Mouse (Mus musculus): ENCODE data around the gene Mab21l1. TPM values are rescaled to one million over a fixed set of nuclear protein-coding genes. Genes with fewer than 3 reads are reported as not detected.

The Mab21l1 gene
- polyA plus RNA-seq, 1 experiment from 2014 or later = 85.1 TPM

- H3K36me3 ChIP-seq = no peaks in the 10 kb centered on the region
- no peaks in the 10 kb centered on the region for H3K27me3 ChIP-seq (replicated peaks)
- 24% methylated on average over 11 of the region's 11 CpGs for WGBS
- H3K9me3 ChIP-seq (replicated peaks) = no peaks in the 10 kb centered on the region
- no peak overlapping the region for H3K4me3 ChIP-seq (replicated peaks)
- no peak overlapping the region for H3K4me2 ChIP-seq
- peak; percentile 42; the same call in 1 of the 2 replicates for ATAC-seq (ENCODE audit: low FRiP score)
- H3K9ac ChIP-seq (replicated peaks) = no peak overlapping the region
- H3K4me1 ChIP-seq = peaks cover 28% of the 10 kb centered on the region
- peak overlapping the region; percentile 37; the same call in 1 of the 2 replicates for H3K27ac ChIP-seq (replicated peaks)
Measured at GRCm38 (mm10) chr3:55755805-55756601, 26.3 kb upstream of the Mab21l1 start.

DNA sequence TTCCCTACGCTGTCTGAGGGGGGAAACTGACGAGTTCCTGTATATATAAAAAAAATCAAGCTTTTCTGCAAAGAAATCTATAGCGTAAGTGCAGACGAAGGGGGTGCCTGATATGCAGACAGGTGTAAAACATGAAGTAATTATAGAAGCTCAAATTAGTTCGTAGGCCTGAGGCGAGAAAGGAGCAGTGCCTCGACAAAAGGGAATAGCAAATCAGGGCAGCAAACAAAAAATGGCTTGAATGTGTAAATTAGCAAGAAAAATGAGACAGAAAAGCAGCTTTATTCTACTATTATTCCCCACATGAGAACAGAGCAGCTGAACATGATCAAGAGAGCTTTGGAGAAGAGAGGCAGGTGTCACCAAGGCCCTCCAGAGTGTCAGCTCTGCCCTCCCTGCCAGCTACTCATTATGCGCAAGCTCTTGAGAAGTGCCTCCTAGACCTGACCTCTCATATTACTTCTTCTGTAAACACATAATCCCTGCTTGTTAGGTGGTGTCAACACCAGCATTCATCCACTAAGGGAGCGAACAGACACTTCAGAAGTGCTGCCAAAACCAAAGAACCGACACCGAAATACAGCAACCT lies 25.6 kb upstream of the Mab21l1 start:
- 0 out of 2 replicates have a peak, but pooled peaks have one; percentile 20 for ATAC-seq (ENCODE audit: low FRiP score)
- peak overlapping the region; percentile 37; the same call in 1 of the 2 replicates for H3K27ac ChIP-seq (replicated peaks)
- H3K9me3 ChIP-seq (replicated peaks) = no peaks in the 10 kb centered on the region
- no peak overlapping the region for H3K4me2 ChIP-seq
- peak overlapping the region; percentile 26; the same call in 1 of the 2 replicates for H3K9ac ChIP-seq (replicated peaks)
- H3K27me3 ChIP-seq (replicated peaks) = no peaks in the 10 kb centered on the region
- H3K4me3 ChIP-seq (replicated peaks) = no peak overlapping the region
- H3K36me3 ChIP-seq = no peaks in the 10 kb centered on the region
- WGBS = 52% methylated on average over 11 of the region's 11 CpGs
- peaks cover 21% of the 10 kb centered on the region for H3K4me1 ChIP-seq

- Histone ChIP-seq H3K4me3 (replicated peaks) (no peak overlapping the region), H3K9ac (replicated peaks) (no peak overlapping the region), H3K27ac (replicated peaks) (no peak overlapping the region), H3K4me2 (no peak overlapping the region), H3K27me3 (replicated peaks) (no peaks in the 10 kb centered on the region), H3K4me1 (peaks cover 21% of the 10 kb centered on the region), H3K36me3 (no peaks in the 10 kb centered on the region), H3K9me3 (replicated peaks) (no peaks in the 10 kb centered on the region)
- ATAC-seq (ENCODE audit: low FRiP score) = no peak
- WGBS = 58% methylated on average over 8 of the region's 8 CpGs
Measured at GRCm38 (mm10) chr3:55758297-55758696, 24.0 kb upstream of the Mab21l1 start.

DNA sequence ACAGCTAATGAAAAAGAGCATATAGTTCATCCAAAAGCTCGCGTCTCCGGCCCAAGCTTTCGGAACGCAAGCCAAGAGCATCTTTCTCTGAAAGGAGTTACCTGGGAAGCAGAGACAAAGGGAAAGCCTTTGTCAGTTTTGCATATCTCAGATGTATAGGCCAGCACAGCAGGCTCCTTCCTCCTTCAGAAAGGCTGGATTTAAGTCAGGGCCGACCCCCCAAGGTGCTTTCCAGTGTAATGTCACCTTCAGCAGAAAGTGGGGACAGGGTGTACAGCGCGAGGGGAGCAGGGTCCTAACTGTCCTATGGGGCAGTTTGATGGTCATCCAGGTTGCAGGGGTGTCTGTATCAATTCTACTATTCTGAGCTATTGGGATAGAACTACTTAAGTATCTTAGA lies 18.7 kb upstream of the Mab21l1 start:
- H3K36me3 ChIP-seq = no peaks in the 10 kb centered on the region
- no peak for ATAC-seq (ENCODE audit: low FRiP score)
- WGBS = 44% methylated on average over 8 of the region's 8 CpGs
- no peak overlapping the region for H3K4me2 ChIP-seq
- H3K9me3 ChIP-seq (replicated peaks) = no peaks in the 10 kb centered on the region
- no peaks in the 10 kb centered on the region for H3K27me3 ChIP-seq (replicated peaks)
- no peak overlapping the region for H3K4me3 ChIP-seq (replicated peaks)
- H3K9ac ChIP-seq (replicated peaks) = no peak overlapping the region
- no peaks in the 10 kb centered on the region for H3K4me1 ChIP-seq
- H3K27ac ChIP-seq (replicated peaks) = no peak overlapping the region

- 0 out of 2 replicates have a peak, but pooled peaks cover 3% of the 10 kb centered on the region for H3K4me1 ChIP-seq
- H3K27me3 ChIP-seq (replicated peaks) = no peaks in the 10 kb centered on the region
- H3K36me3 ChIP-seq = no peaks in the 10 kb centered on the region
- H3K9me3 ChIP-seq (replicated peaks) = no peaks in the 10 kb centered on the region
- ATAC-seq (ENCODE audit: low FRiP score) = no peak
- 76% methylated on average over 2 of the region's 2 CpGs for WGBS
- no peak overlapping the region for H3K27ac ChIP-seq (replicated peaks)
- H3K4me2 ChIP-seq = no peak overlapping the region
- no peak overlapping the region for H3K4me3 ChIP-seq (replicated peaks)
- H3K9ac ChIP-seq (replicated peaks) = no peak overlapping the region
Measured at GRCm38 (mm10) chr3:55768654-55769053, 13.7 kb upstream of the Mab21l1 start.

DNA sequence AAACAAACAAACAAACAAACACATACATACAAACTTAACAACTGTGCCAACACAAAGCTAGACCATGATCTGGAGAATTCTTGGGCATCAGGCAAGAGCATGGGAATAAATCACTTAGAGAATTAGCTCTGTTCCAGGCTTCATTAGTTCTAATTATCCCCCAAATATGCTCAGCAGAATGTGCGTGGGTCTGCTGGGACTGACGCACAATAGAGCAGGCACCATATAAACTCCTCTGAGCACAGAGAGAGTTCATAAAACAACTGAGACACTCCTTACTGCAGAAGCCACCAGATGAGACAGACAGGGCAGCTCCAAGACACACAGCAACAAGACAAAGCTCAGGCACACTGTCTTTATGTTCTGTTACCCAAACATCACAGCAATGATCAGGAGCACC lies 13.0 kb upstream of the Mab21l1 start:
- H3K27me3 ChIP-seq (replicated peaks) = no peaks in the 10 kb centered on the region
- no peak overlapping the region for H3K9ac ChIP-seq (replicated peaks)
- 12% methylated on average over 2 of the region's 2 CpGs for WGBS
- no peak overlapping the region for H3K4me3 ChIP-seq (replicated peaks)
- no peaks in the 10 kb centered on the region for H3K36me3 ChIP-seq
- H3K9me3 ChIP-seq (replicated peaks) = no peaks in the 10 kb centered on the region
- peak; percentile 45; the same call in 1 of the 2 replicates for ATAC-seq (ENCODE audit: low FRiP score)
- H3K4me2 ChIP-seq = no peak overlapping the region
- H3K4me1 ChIP-seq = peaks cover 9% of the 10 kb centered on the region
- H3K27ac ChIP-seq (replicated peaks) = no peak overlapping the region

DNA sequence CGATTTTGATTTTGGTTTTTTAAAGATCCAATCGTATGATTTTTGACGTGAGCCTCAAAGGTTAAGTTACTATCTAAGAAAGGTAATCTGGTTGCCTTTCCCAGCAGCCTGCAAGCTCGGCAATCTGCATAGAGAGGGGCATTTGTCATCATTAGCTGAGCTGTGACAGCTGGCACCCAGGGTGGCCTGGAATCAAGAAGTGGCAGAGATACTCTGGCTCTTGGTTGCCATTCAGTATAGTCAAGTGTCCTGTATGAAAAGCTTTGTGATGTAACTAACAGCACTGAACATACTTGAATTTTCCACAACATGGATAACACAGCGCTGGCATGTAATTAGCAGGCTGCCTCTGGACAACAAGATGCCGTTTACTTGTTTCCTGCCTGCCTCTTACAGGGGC lies 8.1 kb upstream of the Mab21l1 start:
- Histone ChIP-seq H3K27me3 (replicated peaks) (no peaks in the 10 kb centered on the region), H3K4me1 (peaks cover 16% of the 10 kb centered on the region), H3K4me3 (replicated peaks) (no peak overlapping the region), H3K9ac (replicated peaks) (no peak overlapping the region), H3K4me2 (no peak overlapping the region), H3K27ac (replicated peaks) (peak overlapping the region; percentile 24; the same call in 1 of the 2 replicates), H3K9me3 (replicated peaks) (no peaks in the 10 kb centered on the region), H3K36me3 (no peaks in the 10 kb centered on the region)
- 0 out of 2 replicates have a peak, but pooled peaks have one; percentile 17 for ATAC-seq (ENCODE audit: low FRiP score)
- WGBS = 29% methylated on average over 6 of the region's 6 CpGs

- H3K27me3 ChIP-seq (replicated peaks) = no peaks in the 10 kb centered on the region
- 0 out of 2 replicates have a peak overlapping the region, but pooled peaks have one; percentile 28 for H3K27ac ChIP-seq (replicated peaks)
- H3K4me1 ChIP-seq = peaks cover 17% of the 10 kb centered on the region
- H3K4me2 ChIP-seq = peak overlapping the region; percentile 13; the same call in 1 of the 2 replicates
- no peaks in the 10 kb centered on the region for H3K9me3 ChIP-seq (replicated peaks)
- 25% methylated on average over 7 of the region's 7 CpGs for WGBS
- H3K36me3 ChIP-seq = no peaks in the 10 kb centered on the region
- no peak overlapping the region for H3K4me3 ChIP-seq (replicated peaks)
- ATAC-seq (ENCODE audit: low FRiP score) = no peak
- H3K9ac ChIP-seq (replicated peaks) = no peak overlapping the region
Measured at GRCm38 (mm10) chr3:55775245-55775644, 7.1 kb upstream of the Mab21l1 start.

- no peaks in the 10 kb centered on the region for H3K27me3 ChIP-seq (replicated peaks)
- WGBS = 73% methylated on average over 6 of the region's 6 CpGs
- no peak overlapping the region for H3K9ac ChIP-seq (replicated peaks)
- peaks cover 22% of the 10 kb centered on the region for H3K4me1 ChIP-seq
- H3K36me3 ChIP-seq = no peaks in the 10 kb centered on the region
- H3K4me3 ChIP-seq (replicated peaks) = no peak overlapping the region
- peak overlapping the region; percentile 56 for H3K27ac ChIP-seq (replicated peaks)
- H3K9me3 ChIP-seq (replicated peaks) = no peaks in the 10 kb centered on the region
- no peak overlapping the region for H3K4me2 ChIP-seq
- ATAC-seq (ENCODE audit: low FRiP score) = no peak
Measured at GRCm38 (mm10) chr3:55775753-55776152, 6.6 kb upstream of the Mab21l1 start.

- 49% methylated on average over 4 of the region's 4 CpGs for WGBS
- Histone ChIP-seq H3K36me3 (no peaks in the 10 kb centered on the region), H3K27ac (replicated peaks) (peak overlapping the region; percentile 56), H3K27me3 (replicated peaks) (no peaks in the 10 kb centered on the region), H3K9me3 (replicated peaks) (no peaks in the 10 kb centered on the region), H3K4me2 (no peak overlapping the region), H3K4me1 (peaks cover 37% of the 10 kb centered on the region), H3K4me3 (replicated peaks) (no peak overlapping the region), H3K9ac (replicated peaks) (no peak overlapping the region)
- no peak for ATAC-seq (ENCODE audit: low FRiP score)
Measured at GRCm38 (mm10) chr3:55777501-55777900, 4.8 kb upstream of the Mab21l1 start.

- Histone ChIP-seq H3K27me3 (replicated peaks) (0 out of 2 replicates have a peak, but pooled peaks cover under 1% of the 10 kb centered on the region), H3K36me3 (no peaks in the 10 kb centered on the region), H3K4me3 (replicated peaks) (no peak overlapping the region), H3K9ac (replicated peaks) (no peak overlapping the region; the same call in 1 of the 2 replicates), H3K4me1 (peaks cover 40% of the 10 kb centered on the region), H3K9me3 (replicated peaks) (no peaks in the 10 kb centered on the region), H3K4me2 (peak overlapping the region; percentile 32), H3K27ac (replicated peaks) (peak overlapping the region; percentile 71)
- no peak for ATAC-seq (ENCODE audit: low FRiP score)
- 38% methylated on average over 8 of the region's 8 CpGs for WGBS
Measured at GRCm38 (mm10) chr3:55778764-55779730, 3.3 kb upstream of the Mab21l1 start.

Measured in neural tube, embryonic 15.5 days (tissue).